Mouse (Mus musculus) lung, postnatal 36 days (tissue): ENCODE measurements around the gene Ube2g2.
A peak's percentile ranks its signal among the peaks of the same experiment; 100 is the strongest.

Experiments
- DNase-seq: peaks from one replicate; pipeline ENCODE4 v3.0.0; 2022; ENCODE audit warnings: mixed read lengths

Ube2g2 gene

DNA sequence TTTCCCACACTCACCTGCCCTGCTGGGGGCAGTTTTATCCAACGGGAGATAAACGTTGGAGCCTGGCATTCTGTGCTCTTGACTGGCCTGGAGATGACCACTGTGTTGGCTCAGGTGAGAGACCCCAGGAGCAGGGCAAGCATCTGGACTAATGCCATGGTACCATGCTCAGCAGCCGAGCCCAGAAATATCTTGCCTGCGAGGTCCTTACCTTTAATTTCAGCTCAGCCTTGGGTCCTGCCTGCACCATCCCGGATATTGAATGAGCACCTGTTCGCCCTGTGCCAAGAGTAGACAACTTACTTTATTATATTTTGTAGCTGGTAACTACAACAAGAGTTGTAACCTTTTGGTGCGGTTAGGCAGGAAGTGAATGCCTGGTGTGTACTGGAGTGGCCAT is 15.2 kb upstream of the Ube2g2 start:
- DNase-seq, result peak; percentile 28

DNA sequence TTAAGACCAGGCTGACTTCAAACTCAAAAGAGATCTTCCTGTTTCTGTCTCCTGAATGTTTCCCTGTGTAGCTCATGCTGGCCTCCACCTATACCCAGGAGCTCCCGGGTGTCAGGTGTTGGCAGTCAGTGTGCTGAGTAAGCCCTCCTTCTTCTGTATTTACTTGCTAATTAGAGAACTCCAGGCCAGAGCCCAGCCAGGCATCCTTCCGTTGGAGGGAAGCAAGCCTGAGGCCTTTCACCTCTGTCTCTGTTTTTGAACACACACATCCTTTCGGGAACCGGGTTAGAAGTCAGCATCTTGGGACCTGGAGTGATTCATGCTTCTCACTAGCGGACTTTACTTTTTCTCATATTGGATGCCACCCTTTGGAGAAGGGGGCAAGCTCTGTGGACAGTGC is 14.6 kb upstream of the Ube2g2 start:
- no peak for DNase-seq

GRCm38 (mm10) chr10:77608589-77608988 is 13.5 kb upstream of the Ube2g2 start:
- DNase-seq, result no peak

DNA sequence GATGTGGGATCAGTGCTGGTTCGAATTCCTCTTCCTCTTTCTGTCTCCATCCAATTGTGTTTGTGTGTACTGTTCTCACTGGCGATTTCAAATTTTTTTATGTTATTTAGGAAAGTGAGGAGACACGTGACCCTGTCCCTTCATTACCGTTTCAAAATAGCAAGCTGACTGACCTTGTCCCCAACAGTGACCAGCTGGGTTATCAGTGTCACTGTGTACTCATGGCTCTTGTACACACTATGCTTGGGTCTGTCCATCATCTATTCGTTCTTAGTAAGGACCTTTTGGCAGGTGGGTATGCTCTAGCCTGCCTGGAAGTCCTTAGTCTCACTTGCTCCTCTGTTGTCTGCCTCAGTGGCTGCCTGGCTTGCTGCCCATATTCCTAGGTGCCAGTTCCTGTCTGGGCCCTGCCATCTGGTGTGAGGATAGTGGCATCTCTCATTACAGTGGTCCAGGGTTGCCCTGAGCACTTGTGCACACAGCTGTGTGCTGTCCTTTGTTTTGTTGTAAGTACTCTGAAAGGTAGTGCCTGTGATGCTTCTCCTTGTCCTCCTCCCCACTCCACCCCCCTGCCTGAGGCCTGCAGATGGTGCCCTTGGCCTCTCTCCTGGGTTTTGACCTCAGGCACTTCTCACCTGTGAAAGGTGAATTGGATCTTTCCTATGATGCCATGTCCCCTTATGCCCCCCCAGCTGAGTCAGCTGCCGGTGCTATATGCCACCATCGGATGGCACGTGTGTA is 11.7 kb upstream of the Ube2g2 start:
- DNase-seq, result no peak

GRCm38 (mm10) chr10:77613409-77613808 is 8.7 kb upstream of the Ube2g2 start:
- DNase-seq, result peak; percentile 87

DNA sequence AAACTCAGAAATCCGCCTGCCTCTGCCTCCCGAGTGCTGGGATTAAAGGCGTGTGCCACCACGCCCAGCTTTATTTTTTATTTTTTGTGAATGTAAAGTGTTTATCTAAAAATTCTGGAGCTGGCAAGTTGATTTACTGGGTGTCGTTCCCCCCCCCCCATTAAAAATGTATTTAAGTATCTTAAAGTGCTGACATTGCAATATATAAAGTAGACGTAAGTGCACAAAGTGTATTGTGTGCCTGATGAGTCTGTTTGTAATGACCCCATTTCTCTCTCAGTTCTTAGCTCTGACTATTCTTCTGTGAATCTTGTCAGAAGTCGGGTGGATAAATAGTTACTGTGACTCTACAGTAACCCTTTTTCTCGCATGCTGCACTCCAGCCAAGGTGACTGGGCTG is 6.4 kb upstream of the Ube2g2 start:
- no peak for DNase-seq

GRCm38 (mm10) chr10:77616166-77616565 is 5.9 kb upstream of the Ube2g2 start:
- no peak for DNase-seq

DNA sequence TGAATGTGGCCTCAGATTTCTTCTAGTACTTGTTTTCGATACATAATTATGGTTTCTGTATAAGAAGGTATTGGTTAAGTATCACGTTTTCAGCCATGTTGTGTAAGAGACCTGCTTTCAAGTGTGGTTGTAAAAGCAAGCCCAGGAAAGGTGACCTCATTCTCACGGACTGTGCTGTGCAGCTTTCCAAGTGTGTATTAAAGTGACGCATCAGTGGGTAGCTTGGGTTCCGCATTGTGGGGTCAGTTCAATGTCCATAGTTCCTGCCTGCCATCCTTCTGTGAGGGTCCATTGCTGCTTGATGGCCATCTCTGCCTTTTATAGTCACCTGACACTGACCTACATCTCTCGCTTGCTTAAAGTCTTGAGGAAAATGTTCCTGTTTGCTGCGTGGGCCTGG is 5.1 kb upstream of the Ube2g2 start:
- DNase-seq, result no peak

DNA sequence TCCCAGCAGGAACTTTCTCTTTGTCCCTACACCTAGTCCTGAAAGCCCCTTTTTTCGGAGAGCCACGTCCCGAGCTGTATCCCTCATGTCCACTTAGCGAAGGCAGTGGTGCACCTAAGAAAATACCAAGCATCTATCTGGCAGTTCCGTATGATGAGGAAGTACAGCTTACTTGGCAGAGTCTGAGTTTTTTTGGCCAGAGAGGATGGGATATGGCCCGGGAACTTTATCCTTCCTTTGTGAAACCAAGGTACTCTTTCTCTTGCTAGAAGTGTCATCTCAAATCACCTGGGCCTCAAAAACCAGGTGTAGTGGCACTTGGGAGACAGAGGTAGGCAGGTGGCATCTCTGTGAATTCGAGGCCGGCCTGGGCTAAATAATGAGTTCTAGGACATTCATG is 529 bp upstream of the Ube2g2 start:
- no peak for DNase-seq

GRCm38 (mm10) chr10:77623069-77623492 is 1.0 kb downstream of the Ube2g2 start:
- DNase-seq, result peak; percentile 71

DNA sequence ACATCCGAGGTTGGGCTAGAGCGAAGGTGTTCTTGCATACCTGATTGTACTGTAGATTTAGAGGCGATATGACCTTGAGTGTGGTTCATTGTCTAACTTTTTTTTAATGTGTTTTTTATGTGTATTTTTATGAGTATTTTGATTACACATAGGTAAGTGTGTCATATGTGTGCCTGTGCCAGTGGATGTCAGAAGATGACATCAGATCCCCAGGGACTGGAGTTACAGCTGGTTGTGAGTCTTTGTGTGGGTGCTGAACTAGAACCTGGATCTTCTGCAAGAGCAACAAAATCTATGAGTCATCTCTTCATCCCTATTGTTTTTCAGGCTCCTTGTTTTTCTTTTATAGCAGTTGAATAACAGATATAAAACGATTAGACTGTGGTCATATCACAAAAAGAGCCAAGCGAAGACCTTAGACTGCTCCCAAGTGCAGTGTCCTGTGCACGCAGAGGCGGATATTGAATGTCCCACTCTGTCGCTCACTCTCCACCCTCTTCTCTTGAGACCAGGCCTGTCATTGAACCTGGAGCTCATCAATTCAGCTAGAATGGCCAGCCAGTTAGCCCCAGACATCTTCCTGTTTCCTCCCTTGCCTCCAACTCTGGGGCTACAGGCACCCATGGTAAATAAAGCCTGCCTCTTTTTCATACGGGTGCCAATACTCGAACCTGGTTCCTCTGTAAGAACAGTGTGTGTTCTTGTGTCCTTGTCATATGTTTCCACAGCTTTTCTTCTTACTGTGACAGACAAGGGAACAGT is 1.7 kb downstream of the Ube2g2 start:
- DNase-seq, result no peak

DNA sequence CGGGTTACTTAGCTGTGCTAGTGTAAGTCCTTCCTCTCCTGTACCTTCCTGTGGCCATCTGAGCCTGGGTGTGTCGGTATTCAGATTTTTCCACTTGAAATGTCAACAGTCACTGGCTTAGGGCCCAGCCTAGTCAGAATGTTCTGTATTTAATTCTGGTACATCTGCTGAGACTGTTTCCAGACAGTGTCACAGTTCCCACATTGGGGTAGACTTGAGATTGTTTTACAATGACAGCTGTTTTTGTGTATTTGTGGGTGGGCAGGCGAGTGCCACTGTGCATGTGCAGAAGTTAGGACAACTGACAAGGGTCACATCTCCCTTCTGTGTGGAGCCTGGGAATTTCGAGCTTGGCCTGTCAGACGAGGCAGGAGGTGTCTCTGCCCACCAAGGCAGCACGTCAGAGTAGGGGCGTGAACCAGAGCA is 2.5 kb downstream of the Ube2g2 start:
- DNase-seq, result peak; percentile 90

- peak; percentile 42 for DNase-seq
These were observed 4.0 kb downstream of the Ube2g2 start for GRCm38 (mm10) chr10:77626036-77626435.

GRCm38 (mm10) chr10:77626591-77626990 is 4.5 kb downstream of the Ube2g2 start:
- peak; percentile 63 for DNase-seq

DNA sequence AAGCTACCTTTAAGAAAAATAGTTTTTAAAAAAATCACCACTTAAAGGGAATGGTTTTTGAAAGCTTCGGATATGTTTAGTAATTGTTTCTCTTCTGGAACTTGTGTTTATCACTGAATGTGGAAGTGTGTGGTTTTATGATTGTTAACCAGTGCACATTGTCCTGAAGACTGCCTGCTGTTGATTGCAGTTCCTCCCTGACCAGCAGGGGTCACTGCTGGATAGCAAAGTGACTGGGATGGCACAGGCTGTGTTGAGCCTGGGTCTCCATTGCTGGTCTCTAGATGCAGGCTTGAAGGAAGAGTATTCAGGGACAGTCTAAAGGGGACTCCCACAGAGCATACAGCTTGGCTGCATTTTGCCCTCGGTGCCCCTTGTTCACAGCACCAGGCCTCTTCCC is 5.4 kb downstream of the Ube2g2 start:
- peak; percentile 93 for DNase-seq

GRCm38 (mm10) chr10:77629163-77629562 is 7.1 kb downstream of the Ube2g2 start:
- no peak for DNase-seq

DNA sequence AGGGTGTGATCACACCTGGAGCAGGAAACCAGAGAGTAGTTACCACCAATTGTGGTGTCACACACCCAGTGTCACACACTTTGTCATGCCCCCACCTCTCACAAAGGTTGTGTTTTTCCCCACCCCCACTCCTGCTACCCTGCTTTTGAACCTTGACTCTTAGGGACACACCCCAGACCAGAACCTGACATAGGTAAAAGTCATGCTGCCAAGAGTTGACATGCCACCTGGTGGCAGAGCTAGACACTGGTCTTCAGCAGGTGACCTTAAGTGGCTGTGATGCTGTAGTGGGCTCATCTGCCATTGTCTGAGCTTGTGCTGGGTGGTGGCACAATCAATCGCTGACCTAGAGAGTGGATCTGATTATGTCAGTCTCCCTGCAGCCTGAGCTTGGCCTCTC is 7.9 kb downstream of the Ube2g2 start:
- no peak for DNase-seq

- no peak for DNase-seq
These were observed 11.9 kb downstream of the Ube2g2 start for GRCm38 (mm10) chr10:77634016-77634415.

DNA sequence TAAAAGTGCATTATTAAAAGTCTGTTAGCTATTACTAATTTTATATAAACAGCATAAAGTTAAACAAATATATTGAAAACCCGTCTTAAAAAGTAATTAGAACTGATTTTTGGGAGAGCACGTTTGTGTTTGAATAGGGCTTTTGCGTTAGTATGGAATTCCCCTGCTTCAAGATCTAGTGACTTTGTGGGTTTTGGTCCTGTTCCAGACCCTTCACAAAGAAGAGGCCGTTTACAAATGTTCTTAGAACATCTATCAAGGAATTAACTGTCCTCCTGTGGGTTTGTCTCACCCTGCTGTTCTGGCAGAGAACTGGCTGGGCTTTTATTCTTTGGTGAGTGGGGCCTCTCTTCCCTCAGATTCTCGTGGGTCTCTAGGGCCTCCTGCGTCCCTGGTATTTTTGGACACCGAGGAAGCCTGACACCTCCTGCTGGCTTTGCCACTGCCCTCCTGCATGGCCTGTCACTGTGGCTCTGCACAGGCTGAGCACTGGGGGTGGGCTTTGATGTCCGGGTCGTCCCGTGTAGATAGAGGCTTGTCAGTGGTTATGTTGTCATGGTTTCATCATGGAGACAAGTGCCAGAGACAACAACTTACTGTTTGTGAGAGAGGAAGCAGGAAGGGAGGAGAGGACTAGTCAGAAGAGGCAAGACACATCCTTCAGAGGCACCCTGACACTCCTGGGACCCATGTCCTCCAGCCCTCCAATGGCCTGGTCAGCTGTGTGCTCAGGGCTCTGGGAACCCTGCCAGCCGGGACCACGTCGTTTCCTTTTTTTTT is 12.6 kb downstream of the Ube2g2 start:
- DNase-seq, result no peak

- DNase-seq, result no peak
These were observed 14.3 kb downstream of the Ube2g2 start for GRCm38 (mm10) chr10:77636234-77636922.

DNA sequence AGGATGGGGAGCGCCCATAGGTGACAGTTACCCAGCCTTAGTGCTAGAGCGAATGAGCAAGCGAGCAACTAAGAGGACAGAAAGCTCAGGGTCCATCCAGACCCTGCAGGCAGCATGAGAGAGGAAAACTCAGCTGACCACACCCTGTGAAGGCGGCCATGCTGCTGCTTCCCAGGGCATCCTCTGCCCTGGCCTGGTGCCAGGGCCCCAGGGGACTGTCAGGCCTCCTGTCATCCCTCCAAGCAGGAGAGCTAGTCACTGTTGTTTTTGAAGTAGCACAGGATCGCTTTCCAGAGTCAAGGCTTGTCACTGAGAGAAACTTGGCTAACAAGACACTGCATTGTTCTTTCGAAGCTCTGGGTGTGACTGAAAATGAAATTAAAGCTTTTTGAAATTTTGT is 16.9 kb downstream of the Ube2g2 start:
- no peak for DNase-seq

GRCm38 (mm10) chr10:77643160-77643559 is 21.1 kb downstream of the Ube2g2 start:
- no peak for DNase-seq

GRCm38 (mm10) chr10:77645571-77645970 is 23.5 kb downstream of the Ube2g2 start:
- DNase-seq, result no peak
